Mouse (Mus musculus): ENCODE measurements around the gene Cish. TPM values are rescaled to one million over a fixed set of nuclear protein-coding genes. Genes with fewer than 3 reads are reported as not detected.

Cish gene
- polyA plus RNA-seq, 1 experiment = 2.3 TPM

GRCm38 (mm10) chr9:107312811-107313584 is 17.2 kb downstream of the Cish start:
- H3K79me3 ChIP-seq (ENCODE audit: low read depth) = no peaks in the 10 kb centered on the region
- H3K79me2 ChIP-seq (ENCODE audit: control insufficient read depth, insufficient read depth) = no peaks in the 10 kb centered on the region
- H3K27me3 ChIP-seq (ENCODE audit: control insufficient read depth, insufficient read depth, insufficient read length) = peaks cover 7% of the 10 kb centered on the region
- H3K4me3 ChIP-seq (ENCODE audit: insufficient read depth, poor library complexity, severe bottlenecking) = no peak overlapping the region
- H3K36me3 ChIP-seq (ENCODE audit: control insufficient read depth, insufficient read depth) = no peaks in the 10 kb centered on the region
- H3ac ChIP-seq (ENCODE audit: control insufficient read depth, insufficient read length, low read depth) = no peak overlapping the region
- no peak for TF ChIP-seq CTCF (IDR thresholded peaks at IDR 0.05; ENCODE audit: control insufficient read depth, insufficient read depth, insufficient read length)
- TF ChIP-seq FOSL1 (IDR thresholded peaks at IDR 0.05; ENCODE audit: insufficient read depth, low read length, poor library complexity, severe bottlenecking) = no peak
- TF ChIP-seq CEBPB (IDR thresholded peaks at IDR 0.05; ENCODE audit: low read depth) = no peak
- TF ChIP-seq MYOD1 (IDR thresholded peaks at IDR 0.05; ENCODE audit: control insufficient read depth, insufficient read length, low read depth) = no peak
- TF ChIP-seq USF1 (IDR thresholded peaks at IDR 0.05; ENCODE audit: low read depth) = no peak
- TF ChIP-seq MAX (IDR thresholded peaks at IDR 0.05) = no peak
- TF ChIP-seq MYOG (IDR thresholded peaks at IDR 0.05; ENCODE audit: control insufficient read depth, extremely low read depth, insufficient read length) = no peak

- no peak overlapping the region for H3K4me3 ChIP-seq (ENCODE audit: insufficient read depth, poor library complexity, severe bottlenecking)
- H3K79me2 ChIP-seq (ENCODE audit: control insufficient read depth, insufficient read depth) = no peaks in the 10 kb centered on the region
- no peak overlapping the region for H3ac ChIP-seq (ENCODE audit: control insufficient read depth, insufficient read length, low read depth)
- H3K36me3 ChIP-seq (ENCODE audit: control insufficient read depth, insufficient read depth) = no peaks in the 10 kb centered on the region
- no peaks in the 10 kb centered on the region for H3K79me3 ChIP-seq (ENCODE audit: low read depth)
- TF ChIP-seq CTCF (IDR thresholded peaks at IDR 0.05; ENCODE audit: control insufficient read depth, insufficient read depth, insufficient read length) (no peak), USF1 (IDR thresholded peaks at IDR 0.05; ENCODE audit: low read depth) (no peak), MYOG (IDR thresholded peaks at IDR 0.05; ENCODE audit: control insufficient read depth, extremely low read depth, insufficient read length) (no peak), CEBPB (IDR thresholded peaks at IDR 0.05; ENCODE audit: low read depth) (no peak), MAX (IDR thresholded peaks at IDR 0.05) (no peak), FOSL1 (IDR thresholded peaks at IDR 0.05; ENCODE audit: insufficient read depth, low read length, poor library complexity, severe bottlenecking) (no peak), MYOD1 (IDR thresholded peaks at IDR 0.05; ENCODE audit: control insufficient read depth, insufficient read length, low read depth) (no peak)
- H3K27me3 ChIP-seq (ENCODE audit: control insufficient read depth, insufficient read depth, insufficient read length) = peaks cover 10% of the 10 kb centered on the region
These were observed 18.1 kb downstream of the Cish start for GRCm38 (mm10) chr9:107313926-107314325.

GRCm38 (mm10) chr9:107315791-107316190 is 20.0 kb downstream of the Cish start:
- Histone ChIP-seq H3ac (ENCODE audit: control insufficient read depth, insufficient read length, low read depth) (no peak overlapping the region), H3K4me3 (ENCODE audit: insufficient read depth, poor library complexity, severe bottlenecking) (no peak overlapping the region), H3K79me2 (ENCODE audit: control insufficient read depth, insufficient read depth) (no peaks in the 10 kb centered on the region), H3K27me3 (ENCODE audit: control insufficient read depth, insufficient read depth, insufficient read length) (peaks cover 10% of the 10 kb centered on the region), H3K79me3 (ENCODE audit: low read depth) (no peaks in the 10 kb centered on the region), H3K36me3 (ENCODE audit: control insufficient read depth, insufficient read depth) (no peaks in the 10 kb centered on the region)
- TF ChIP-seq CTCF (IDR thresholded peaks at IDR 0.05; ENCODE audit: control insufficient read depth, insufficient read depth, insufficient read length) = no peak

DNA sequence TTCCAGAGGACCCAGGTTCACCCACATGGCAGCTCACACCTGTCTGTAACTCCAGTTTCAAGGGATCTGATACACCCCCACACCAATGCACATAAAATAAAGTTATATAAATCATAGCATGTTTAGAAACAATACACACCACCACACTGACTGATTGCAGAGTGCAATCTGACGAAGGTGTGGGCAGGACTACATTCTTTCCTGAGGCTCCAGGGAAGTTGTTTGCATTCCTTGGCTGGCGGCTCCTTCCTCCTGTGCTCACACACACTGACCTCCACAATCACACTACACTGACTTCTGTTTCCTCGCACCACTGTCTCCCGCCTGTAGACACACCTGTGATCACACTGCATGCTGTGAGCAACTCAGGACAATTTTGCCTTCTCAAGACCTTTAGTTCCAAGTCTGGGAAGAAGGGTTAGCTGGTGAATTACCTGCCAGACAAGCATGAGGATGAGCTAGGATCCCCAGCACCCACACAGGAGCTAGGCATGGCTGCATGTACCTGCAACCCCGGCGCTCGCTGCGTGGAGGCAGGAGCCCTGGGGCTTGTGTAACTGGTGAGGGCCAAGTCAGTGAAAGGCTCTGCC is 26.7 kb downstream of the Cish start:
- Histone ChIP-seq H3K79me2 (ENCODE audit: control insufficient read depth, insufficient read depth) (no peaks in the 10 kb centered on the region), H3K27me3 (ENCODE audit: control insufficient read depth, insufficient read depth, insufficient read length) (peaks cover 6% of the 10 kb centered on the region), H3K36me3 (ENCODE audit: control insufficient read depth, insufficient read depth) (no peaks in the 10 kb centered on the region), H3K4me3 (ENCODE audit: insufficient read depth, poor library complexity, severe bottlenecking) (no peak overlapping the region), H3ac (ENCODE audit: control insufficient read depth, insufficient read length, low read depth) (no peak overlapping the region), H3K79me3 (ENCODE audit: low read depth) (no peaks in the 10 kb centered on the region)
- no peak for TF ChIP-seq MYOG (IDR thresholded peaks at IDR 0.05; ENCODE audit: control insufficient read depth, extremely low read depth, insufficient read length)
- no peak for TF ChIP-seq CEBPB (IDR thresholded peaks at IDR 0.05; ENCODE audit: low read depth)

- Histone ChIP-seq H3K79me3 (ENCODE audit: low read depth) (no peaks in the 10 kb centered on the region), H3K36me3 (ENCODE audit: control insufficient read depth, insufficient read depth) (no peaks in the 10 kb centered on the region), H3K79me2 (ENCODE audit: control insufficient read depth, insufficient read depth) (no peaks in the 10 kb centered on the region), H3ac (ENCODE audit: control insufficient read depth, insufficient read length, low read depth) (no peak overlapping the region), H3K27me3 (ENCODE audit: control insufficient read depth, insufficient read depth, insufficient read length) (no peaks in the 10 kb centered on the region), H3K4me3 (ENCODE audit: insufficient read depth, poor library complexity, severe bottlenecking) (no peak overlapping the region)
- no peak for TF ChIP-seq USF1 (IDR thresholded peaks at IDR 0.05; ENCODE audit: low read depth)
- no peak for TF ChIP-seq CEBPB (IDR thresholded peaks at IDR 0.05; ENCODE audit: low read depth)
- no peak for TF ChIP-seq MYOD1 (IDR thresholded peaks at IDR 0.05; ENCODE audit: control insufficient read depth, insufficient read length, low read depth)
- TF ChIP-seq MAX (IDR thresholded peaks at IDR 0.05) = no peak
- no peak for TF ChIP-seq MYOG (IDR thresholded peaks at IDR 0.05; ENCODE audit: control insufficient read depth, extremely low read depth, insufficient read length)
- TF ChIP-seq CTCF (IDR thresholded peaks at IDR 0.05; ENCODE audit: control insufficient read depth, insufficient read depth, insufficient read length) = no peak
- TF ChIP-seq FOSL1 (IDR thresholded peaks at IDR 0.05; ENCODE audit: insufficient read depth, low read length, poor library complexity, severe bottlenecking) = no peak
These were observed 27.7 kb downstream of the Cish start for GRCm38 (mm10) chr9:107323558-107323957.
